Mouse (Mus musculus): ENCODE measurements around the gene Six5.

Gene Six5

DNA sequence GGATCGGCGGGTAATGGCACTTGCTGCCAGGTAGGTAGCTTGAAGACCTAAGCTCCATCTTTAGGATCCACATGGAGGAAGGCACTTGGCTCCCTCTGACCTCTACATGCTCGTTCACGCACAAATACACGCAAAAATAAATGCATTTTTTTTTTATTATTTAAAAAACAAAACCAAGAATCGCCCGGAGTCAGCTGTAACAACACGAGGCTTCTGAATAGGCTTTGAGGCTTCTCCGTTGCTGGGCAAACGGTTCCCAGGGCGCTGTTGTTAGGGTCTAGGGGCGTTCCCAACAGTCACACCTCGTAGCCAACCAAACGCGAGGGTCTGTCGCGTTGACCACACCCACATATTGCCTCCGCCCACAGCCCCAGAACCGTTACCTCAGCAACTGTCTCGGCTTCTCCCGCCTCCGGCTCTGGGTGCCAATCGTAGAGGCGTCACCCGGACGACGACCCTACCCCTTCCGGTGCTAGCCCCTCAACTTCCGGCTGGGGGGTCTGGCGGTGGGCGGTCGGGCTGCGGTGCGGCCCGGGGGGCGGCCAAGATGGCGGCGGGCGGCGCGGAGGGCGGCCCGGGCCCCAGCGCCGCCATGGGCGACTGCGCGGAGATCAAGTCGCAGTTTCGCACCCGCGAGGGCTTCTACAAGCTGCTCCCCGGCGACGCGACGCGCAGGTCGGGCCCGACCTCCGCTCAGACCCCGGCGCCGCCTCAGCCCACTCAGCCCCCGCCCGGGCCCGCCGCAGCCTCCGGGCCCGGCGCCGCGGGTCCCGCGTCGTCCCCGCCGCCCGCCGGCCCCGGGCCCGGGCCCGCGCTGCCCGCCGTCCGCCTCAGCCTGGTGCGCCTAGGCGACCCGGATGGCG, 18.4 kb upstream of the Six5 start, which contains the start of gene Dmwd:
Dmwd (plus strand) TSS at position 505 of the 863 bp plus-strand sequence.
- peak; percentile 95 for DNase-seq

DNA sequence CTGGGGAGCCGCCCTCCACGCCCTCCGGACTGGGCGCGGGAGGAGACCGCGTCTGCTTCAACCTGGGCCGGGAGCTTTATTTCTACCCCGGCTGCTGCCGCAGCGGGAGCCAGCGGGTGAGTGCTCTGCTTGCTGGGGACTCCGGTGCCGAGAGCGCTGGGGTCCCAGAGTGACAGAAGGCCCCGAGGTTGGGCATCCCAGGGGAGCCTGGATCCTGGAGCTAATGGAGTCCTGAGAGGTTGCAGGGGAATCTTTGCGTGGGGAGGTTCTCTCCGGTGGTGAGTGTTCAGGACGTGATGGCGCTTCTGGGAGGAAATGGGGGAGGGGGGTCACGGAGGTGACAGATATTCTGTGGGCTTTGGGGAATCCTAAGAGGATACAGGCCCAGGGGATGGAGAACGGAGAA, 17.8 kb upstream of the Six5 start:
- peak; percentile 33 for DNase-seq

DNA sequence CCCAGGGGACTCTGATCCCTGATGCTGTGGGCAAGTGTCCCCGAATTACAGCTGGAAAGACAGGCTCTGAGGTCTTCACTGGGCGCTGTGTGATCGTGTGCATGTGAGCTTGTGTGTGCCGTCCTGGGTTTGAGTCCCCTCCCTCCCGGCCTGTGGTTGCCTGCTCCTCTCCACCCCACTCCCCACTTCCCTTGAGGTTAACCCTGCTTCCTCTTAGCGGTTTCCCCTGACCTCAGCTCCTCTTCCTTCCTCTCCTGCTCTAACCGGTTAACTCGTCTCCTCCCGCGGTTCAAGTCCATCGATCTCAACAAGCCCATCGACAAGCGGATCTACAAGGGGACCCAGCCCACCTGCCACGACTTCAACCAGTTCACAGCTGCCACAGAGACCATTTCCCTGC, 16.6 kb upstream of the Six5 start:
- DNase-seq, result peak; percentile 87

DNA sequence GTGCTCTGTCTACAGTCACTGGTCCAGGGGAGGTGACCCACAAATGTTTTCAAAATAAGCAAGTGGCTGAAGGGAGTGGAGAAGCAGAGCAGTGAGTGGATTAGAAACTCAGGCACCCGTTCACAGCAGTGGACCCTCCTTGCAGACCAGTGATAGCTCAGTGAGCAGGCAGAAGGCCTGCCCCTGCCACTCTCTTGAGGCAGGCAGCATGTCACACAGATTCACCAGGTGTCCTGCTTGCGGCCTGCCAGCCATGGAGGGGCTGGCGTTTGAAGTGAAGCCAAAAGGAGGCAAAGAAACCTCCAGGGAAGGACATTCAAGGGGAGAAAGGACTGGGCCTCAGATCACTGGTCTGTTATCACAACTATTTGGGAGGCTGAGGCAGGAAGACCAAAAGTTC, 15.7 kb upstream of the Six5 start:
- DNase-seq, result no peak

DNA sequence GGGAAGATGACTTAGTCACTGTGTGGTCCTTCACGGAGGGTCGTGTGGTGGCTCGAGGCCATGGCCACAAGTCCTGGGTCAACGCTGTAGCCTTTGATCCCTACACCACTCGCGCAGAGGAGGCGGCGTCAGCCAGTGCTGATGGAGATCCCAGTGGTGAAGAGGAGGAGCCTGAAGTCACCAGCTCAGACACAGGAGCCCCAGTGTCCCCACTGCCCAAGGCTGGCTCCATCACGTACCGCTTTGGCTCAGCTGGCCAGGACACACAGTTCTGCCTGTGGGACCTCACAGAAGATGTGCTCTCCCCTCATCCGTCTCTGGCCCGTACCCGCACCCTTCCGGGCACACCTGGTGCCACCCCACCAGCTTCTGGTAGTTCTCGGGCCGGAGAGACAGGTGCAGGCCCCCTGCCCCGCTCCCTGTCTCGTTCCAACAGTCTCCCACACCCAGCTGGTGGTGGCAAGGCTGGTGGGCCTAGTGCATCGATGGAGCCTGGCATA, 13.9 kb upstream of the Six5 start:
- DNase-seq, result no peak

DNA sequence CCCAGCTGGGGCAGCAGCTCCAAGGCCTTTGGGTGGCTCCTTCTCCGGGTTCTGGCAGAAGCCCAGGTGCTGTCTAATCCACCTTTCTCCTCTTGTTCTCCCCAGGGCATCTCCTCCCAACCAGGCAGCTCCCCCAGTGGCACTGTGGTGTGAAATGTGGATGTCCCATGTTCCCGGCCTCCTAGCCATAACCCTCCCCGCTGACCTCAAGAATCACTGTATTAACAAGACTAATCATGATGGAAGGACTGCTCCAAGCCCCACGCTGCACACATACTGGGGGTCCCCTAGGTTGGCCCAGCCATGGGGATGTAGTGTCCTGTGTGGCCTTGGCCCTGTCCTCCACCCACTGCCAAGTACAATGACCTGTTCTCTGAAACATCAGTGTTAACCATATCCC, 12.2 kb upstream of the Six5 start:
- DNase-seq, result no peak

DNA sequence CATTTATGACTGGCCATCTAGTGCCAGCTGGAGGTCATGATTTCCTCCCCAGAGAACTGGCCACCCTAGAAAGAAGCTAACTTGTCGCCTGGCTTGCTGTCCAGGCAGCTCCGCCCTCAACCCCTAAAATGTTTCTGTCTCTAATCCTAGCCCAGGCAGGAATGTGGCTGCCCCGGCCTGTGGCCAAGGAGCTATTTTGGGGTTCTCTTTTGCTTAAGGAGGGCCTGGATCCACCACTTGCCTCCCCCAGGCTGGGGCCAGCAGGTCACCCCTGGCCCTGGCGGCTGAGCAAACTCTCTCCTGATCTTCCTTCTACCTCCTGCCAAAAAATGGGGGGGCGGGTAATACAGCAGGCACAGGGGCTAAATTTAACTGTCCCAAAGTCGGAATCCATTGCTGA, 11.3 kb upstream of the Six5 start:
- DNase-seq, result no peak

DNA sequence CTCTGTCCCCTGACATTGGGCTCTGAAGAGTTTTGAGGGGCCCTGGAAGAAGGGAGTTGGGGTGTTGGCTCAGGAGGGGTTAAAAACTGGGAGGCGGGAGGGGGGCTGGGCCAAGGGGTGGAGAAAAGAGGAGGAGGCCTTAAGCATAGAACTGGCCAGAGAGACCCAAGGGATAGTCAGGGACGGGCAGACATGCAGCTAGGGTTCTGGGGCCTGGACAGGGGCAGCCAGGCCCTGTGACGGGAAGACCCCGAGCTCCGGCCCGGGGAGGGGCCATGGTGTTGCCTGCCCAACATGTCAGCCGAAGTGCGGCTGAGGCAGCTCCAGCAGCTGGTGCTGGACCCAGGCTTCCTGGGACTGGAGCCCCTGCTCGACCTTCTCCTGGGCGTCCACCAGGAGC, 10.7 kb upstream of the Six5 start, which contains the start of gene Dmpk:
Dmpk (plus strand) TSS at position 149 of the 400 bp plus-strand sequence.
- no peak for DNase-seq

DNA sequence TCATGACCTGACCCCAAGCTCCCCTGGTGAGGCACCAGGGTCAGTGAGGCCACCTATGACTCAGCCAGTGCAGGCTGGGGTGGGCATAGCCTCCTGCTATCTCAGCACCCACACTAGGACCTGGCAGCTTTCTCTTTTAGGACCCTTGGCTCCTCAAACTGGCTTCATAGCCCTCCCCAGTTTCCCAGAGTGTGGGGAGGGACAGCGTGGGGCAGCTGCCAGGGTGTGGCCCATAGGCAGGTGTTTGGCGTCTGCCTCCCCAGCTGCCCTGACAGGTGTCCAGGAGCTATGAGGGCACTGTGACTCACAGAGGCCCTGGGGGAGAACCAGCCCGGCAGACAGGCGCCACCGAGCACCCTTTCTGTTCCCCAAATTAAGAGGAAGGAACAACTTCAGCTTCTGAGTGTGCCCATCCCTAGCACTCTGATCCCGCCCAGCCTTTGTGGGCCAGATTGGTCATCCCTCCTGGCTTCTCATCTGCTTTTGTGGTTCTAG, 10.1 kb upstream of the Six5 start:
- DNase-seq, result no peak

DNA sequence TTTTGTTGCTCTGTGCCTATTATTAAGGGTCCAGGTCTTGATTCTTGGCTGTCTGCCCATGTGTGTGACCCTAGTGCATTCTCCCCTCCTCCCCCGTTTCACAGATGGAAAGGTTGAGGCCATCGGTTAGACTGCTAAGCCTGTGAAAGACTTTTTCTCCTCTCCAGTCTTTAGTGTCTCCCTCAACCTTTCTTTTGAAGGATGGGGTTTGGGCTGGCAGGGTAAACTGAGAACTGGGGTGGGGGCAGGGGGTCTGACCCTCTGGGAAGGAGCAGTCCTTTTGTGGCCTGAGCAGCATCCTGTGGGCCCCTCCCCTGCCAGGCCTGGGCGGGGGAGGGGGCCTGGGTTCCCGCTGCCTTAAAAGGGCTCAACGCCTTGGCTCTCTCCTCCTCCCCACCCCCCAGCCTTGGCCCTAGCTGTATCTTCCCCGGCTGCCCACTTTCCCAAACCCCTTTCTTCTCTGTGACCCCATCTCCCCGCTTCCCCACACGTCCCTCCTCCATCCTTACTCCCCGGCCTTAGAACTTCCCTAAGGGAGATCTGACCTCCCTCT, 9.4 kb upstream of the Six5 start:
- no peak for DNase-seq

DNA sequence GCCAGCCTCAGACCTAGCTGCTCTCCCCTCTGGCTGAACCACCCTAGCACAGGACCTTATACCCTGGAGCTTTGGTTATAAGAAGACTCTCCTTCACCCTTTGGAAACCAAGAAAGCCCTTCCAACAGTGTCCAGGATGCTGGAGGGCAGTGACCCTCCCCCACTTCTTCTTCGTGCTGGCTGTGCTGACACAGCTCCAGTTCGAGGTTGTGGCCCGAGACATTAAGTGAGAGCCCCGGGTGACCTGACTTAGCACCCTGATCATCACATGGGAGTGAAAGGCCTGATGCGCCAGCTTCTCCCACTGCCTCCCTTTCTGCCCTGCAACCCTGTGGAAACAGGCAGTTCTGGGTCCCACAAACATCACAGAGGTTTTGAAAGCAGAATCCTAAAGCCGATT, 8.9 kb upstream of the Six5 start:
- DNase-seq, result no peak

DNA sequence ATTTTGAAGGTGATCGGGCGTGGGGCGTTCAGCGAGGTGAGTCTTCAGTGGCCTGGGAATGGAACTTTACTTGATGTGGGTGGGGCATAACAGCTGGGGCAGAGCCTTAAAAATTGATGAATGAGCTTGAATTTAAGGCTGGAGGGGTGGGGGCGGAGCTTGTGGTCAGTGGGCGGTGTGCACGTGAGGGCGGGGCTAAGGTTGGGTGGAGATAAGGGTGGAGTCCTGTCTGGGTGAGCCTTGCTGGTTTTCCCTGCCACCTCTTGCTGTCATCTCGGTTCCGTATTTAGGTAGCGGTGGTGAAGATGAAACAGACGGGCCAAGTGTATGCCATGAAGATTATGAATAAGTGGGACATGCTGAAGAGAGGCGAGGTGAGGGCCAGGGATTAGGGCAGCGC, 8.4 kb upstream of the Six5 start:
- DNase-seq, result no peak

DNA sequence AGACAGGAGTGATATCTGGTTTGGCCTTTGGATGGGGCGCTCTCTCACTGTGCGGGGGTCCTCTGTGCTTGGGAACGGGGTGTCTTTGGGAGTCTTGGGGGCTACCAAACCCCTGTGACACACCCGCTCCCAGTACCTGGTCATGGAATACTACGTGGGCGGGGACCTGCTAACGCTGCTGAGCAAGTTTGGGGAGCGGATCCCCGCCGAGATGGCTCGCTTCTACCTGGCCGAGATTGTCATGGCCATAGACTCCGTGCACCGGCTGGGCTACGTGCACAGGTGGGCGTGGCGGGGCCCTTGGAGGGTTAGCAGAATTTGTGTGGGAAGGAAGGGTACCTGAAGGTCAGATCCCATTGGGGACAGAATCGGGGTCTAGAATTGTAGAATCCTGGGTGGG, 7.6 kb upstream of the Six5 start:
- no peak for DNase-seq

DNA sequence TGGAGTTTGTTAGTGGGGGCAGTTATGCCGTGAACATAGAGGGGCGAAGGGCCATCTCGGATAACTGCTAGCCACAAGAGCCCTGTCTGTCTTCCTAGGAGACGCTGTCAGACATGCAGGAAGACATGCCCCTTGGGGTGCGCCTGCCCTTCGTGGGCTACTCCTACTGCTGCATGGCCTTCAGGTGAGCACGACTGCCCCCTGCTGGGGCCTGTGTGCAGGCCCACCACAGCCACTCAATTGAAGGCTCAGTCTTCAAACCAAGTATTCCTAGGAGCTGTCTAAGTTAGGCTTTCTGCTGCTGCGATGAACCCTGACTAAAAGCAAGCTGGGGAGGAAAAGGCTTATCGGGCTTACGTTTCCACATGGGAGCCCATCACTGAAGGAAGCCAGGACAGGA, 5.6 kb upstream of the Six5 start:
- DNase-seq, result peak; percentile 80

DNA sequence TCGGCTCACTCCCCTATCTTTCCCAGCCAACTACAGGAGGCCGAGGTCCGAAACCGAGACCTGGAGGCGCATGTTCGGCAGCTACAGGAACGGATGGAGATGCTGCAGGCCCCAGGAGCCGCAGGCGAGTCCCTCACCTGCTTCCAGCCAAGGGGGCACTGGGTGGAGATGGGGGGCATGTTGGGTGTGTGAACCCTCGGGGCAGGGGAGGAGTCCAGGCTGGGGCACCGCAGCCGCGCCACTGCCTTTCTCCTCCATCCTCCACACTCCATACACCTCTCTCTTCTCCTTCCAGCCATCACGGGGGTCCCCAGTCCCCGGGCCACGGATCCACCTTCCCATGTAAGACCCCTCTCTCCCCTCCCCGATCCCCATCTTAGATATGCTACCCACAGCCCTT, 2.5 kb upstream of the Six5 start:
- DNase-seq, result no peak

DNA sequence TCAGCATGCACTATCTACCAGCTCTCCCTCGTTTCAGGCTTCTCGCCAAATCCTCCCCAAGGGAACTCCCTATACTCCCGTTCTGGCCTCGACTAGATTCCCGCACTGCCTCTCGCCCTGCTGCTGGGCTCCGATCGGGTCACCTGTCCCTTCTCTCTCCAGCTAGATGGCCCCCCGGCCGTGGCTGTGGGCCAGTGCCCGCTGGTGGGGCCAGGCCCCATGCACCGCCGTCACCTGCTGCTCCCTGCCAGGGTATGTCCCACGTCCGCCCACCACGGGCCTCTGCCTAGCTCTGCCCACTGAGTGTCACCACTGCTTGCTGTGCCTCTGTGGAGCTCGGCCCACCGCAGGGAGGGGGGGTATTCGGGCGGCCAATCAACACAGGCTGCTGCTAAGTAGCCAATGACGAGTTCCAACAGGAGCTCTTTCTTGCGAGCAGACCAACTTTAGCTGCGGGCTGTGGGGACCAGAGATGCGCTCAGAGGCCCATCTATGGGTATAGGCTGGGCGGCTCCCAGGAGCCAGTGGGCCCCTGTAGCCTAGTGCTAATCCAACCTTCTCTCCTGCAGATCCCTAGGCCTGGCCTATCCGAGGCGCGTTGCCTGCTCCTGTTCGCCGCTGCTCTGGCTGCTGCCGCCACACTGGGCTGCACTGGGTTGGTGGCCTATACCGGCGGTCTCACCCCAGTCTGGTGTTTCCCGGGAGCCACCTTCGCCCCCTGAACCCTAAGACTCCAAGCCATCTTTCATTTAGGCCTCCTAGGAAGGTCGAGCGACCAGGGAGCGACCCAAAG, 1.8 kb upstream of the Six5 start:
- peak; percentile 48 for DNase-seq

DNA sequence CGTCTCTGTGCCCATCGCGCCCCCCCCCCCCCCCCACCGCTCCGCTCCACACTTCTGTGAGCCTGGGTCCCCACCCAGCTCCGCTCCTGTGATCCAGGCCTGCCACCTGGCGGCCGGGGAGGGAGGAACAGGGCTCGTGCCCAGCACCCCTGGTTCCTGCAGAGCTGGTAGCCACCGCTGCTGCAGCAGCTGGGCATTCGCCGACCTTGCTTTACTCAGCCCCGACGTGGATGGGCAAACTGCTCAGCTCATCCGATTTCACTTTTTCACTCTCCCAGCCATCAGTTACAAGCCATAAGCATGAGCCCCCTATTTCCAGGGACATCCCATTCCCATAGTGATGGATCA, 1.2 kb upstream of the Six5 start:
- peak; percentile 95 for DNase-seq

DNA sequence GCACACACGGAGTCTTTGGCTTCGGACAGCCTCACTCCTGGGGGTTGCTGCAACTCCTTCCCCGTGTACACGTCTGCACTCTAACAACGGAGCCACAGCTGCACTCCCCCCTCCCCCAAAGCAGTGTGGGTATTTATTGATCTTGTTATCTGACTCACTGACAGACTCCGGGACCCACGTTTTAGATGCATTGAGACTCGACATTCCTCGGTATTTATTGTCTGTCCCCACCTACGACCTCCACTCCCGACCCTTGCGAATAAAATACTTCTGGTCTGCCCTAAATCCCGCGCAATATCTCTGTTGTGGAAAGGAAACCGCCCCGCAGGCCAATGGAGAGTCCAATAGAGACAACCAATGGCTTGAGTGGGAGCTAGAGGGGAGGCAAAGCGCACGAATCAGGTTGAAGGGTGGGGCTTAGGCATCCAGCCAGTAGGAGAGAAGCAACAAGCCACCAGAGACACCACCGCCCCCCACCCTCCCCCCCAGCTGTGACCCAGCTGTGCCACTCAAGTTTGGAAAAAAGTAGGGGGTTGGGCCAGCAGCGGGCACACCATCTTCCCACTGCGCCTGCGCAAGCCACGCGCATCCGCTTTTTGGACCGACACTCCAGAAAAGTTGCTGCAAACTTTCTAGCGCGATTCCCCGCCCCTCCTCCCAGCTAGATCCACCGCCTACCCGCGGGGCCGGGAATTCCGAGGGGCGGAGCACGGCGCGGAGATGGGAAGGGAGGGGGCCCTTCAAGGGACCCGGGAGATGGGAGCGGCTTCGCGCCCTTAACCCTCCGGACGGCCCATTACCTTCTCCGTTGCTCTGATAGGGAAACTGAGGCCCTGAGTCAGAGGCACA, 633 bp upstream of the Six5 start:
- DNase-seq, result peak; percentile 95

DNA sequence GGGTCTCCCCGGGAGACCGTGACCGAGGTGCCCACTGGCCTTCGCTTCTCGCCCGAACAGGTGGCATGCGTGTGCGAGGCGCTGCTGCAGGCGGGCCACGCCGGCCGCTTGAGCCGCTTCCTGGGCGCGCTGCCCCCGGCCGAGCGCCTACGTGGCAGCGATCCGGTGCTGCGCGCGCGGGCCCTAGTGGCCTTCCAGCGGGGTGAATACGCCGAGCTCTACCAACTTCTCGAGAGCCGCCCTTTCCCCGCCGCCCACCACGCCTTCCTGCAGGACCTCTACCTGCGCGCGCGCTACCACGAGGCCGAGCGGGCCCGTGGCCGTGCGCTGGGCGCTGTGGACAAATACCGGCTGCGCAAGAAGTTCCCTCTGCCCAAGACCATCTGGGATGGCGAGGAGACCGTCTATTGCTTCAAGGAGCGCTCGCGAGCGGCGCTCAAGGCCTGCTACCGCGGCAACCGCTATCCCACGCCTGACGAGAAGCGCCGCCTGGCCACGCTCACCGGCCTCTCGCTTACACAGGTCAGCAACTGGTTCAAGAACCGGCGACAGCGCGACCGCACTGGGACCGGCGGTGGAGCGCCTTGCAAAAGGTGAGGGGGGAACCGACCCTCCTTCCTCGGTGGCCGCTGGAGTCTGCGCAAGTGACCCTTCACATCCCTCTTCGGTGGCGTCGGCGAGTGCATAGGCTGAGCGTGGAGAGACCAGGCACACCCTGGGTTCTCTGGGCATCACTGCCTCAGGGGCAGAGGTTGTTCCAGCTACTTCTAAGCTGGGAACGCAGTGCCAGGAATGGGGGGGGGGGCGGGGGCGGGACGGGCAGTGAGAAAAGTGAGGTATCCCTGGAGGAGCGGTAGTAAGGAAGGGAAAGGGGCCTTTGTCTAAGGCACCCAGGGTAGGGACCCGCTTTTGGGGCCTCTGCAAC, 694 bp downstream of the Six5 start:
- peak; percentile 60 for DNase-seq

DNA sequence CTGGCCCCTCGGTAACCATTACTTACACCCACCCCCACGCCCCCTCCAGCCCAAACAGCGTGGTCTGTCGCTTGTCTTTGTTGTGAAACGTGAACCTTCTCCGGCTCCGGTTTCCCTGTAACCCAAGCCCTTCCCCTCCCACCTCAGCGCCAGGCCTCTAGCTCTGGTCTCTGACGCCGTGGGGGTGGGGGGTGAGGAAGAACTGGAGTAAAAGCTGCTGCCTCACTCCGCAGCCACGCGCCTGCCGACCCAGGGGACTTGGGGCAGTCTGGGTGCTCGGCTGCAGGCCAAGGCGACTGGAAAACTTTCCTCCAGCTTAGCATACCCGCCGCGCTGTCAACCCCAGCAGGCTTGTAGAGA, 1.3 kb downstream of the Six5 start:
- DNase-seq, result no peak

DNA sequence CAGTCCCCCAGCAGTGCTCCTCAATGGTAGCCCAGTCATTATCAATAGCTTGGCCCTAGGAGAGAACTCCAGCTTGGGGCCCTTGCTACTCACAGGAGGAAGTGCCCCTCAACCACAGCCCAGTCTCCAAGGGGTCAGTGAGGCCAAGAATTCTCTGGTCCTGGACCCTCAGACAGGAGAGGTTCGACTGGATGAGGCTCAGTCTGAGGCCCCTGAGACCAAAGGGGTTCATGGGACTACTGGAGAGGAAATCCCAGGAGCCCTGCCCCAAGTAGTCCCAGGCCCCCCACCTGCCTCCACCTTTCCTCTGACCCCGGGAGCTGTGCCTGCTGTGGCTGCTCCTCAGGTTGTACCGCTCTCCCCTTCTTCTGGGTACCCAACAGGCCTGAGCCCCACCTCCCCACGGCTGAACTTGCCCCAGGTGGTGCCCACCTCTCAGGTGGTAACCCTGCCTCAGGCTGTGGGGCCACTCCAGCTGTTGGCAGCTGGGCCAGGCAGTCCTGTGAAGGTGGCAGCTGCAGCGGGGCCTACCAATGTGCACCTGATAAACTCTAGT, 2.1 kb downstream of the Six5 start:
- DNase-seq, result no peak
